Mouse (Mus musculus) liver, adult 2 months (tissue): ENCODE results near the gene Krt73.
A peak's percentile ranks its signal among the peaks of the same experiment; 100 is the strongest.

Source experiments
- CTCF ChIP-seq: fragments of 200-500 bp; IDR thresholded peaks from 2 replicates; pipeline ENCODE4 v1.5.1; 2011; ENCODE audit warnings: low read depth, low read length, control low read depth
- POLR2A ChIP-seq: fragments of 200-500 bp; IDR thresholded peaks from 2 replicates; pipeline ENCODE4 v1.6.1; 2011; ENCODE audit warnings: low read length, control low read depth; ENCODE audit not compliant: insufficient read depth; ENCODE audit errors: extremely low read depth

DNA sequence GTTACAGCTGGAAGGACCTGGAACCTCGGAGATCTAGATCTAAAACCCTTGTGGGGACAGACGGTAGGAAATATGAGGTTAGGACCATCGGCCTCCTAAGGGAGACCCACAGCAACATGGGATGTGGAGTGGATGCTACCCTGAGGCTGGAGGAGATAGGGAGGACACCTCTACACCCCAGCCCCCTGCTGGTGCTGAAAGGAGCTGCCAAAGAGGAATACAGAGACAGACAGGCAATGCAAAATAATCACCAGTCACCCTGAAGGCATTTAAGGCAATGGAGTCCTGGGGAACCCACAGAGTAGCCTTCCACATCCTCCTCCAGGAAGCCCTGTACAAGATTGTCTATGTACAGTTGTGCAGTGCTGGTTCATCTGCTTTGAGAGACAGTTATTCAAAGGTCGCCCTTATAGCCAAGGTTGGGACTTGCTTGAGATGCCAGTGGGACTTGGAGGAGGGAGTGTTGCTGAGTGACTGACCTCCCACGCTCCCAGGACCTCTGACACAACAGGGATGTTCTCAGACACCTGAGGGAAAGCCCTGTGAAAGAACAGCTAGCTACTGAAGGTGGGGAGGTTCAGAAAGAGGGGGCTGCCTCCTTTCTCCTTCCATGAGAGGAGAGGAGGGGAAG, 30.0 kb downstream of the Krt73 start:
- TF ChIP-seq CTCF (peak; percentile 30; the same call in 1 of the 2 replicates), POLR2A (no peak)
